Mouse (Mus musculus) right cerebral cortex, postnatal 10 days (tissue): ENCODE measurements at regions not wholly inside any gene's neighbourhood (a gene's known extent, or its start where the extent isn't known, plus 50 kb on each side); places are given as distances from the start of the nearest gene placed in this dataset.

Experiments used
- DNase-seq, 2 experiments: peaks; one replicate each; pipeline ENCODE4 v3.0.0; 2021; ENCODE audit warnings: low spot score in 2 of 2

GRCm38 (mm10) chr15:40223272-40223671 lies 89.1 kb downstream of the 9330182O14Rik start:
- no peak for DNase-seq

- no peak for DNase-seq
Measured at GRCm38 (mm10) chr15:40241764-40242163, 107.6 kb downstream of the 9330182O14Rik start.

GRCm38 (mm10) chr15:40248966-40249365 lies 114.8 kb downstream of the 9330182O14Rik start:
- no peak for DNase-seq

DNA sequence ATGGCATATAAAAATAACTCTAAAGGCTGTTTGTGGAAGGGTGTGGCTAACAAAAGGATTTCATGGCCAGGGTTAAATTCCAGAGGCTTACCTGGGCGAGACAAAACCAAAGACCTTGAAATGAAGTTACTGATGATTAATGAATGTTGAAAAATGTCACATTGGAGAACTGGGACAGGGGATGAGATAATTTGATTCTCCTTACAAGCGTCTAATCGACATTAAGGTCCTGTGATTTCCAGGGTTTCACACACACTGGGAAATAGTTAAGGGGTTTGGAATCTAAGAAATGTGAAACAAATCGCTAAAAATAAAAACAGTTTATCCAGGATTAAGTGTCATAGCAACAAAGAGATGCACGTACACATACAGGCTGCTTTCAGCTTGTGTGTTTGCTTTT lies 125.3 kb downstream of the 9330182O14Rik start:
- DNase-seq, result no peak

- DNase-seq, result no peak
Measured at GRCm38 (mm10) chr15:40279021-40279420, 144.9 kb downstream of the 9330182O14Rik start.

- DNase-seq, result peak; percentile 36 to 49
Measured at GRCm38 (mm10) chr15:40280551-40280950, 146.4 kb downstream of the 9330182O14Rik start.

DNA sequence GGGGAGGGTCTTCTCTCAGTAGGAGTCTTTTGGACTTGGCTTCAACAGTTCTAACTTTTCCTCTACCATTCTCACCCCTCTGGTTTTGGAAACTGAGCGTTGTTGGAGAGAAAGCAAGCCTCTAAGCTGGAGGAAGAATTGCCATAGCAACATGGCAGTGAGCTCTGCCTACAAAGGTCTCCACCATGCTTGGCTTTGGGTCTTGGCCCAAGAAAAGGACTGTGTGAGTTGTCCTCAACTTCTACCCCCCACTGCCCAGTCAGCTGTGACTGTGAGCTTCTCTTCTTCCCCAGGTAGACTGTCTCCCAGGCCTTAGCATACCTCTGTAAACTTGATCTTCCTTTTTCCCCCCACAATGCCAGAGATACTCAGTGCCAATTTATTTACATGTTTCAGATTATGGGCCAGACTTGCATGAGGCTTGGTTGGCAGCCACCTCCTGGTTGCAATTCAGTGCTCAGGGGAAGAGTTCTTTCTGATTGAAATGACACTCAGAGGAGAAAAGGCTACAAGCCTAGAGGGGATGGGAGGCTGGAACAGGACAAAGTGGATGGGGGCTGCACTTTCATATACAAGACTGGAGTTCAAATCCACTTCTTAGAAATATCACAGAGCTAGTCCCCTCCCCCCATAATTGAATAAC lies 147.0 kb downstream of the 9330182O14Rik start:
- peak in 1 of 2 experiments; percentile 35 for DNase-seq

DNA sequence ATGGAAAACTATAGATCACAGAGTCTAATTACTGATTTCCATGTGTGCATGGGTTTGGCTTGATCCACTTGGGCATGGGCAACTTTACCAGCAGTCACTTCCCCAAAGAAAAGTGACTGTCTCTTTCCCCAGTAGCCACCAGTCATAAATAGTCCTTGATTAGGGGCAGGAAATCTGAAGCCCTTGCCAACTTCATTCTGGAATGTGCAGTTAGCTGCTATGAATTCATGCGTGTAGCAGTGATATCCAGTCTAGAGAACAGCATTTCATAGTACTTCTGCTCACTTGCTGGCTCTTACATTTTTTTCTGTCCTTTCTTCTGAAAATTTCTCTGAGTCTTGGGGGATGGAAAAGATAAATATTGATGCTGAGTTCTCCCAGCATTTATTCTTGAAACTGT lies 157.4 kb downstream of the 9330182O14Rik start:
- no peak for DNase-seq

- DNase-seq, result no peak
Measured at GRCm38 (mm10) chr15:40312226-40312625, 178.1 kb downstream of the 9330182O14Rik start.

- DNase-seq, result peak in 1 of 2 experiments; percentile 36
Measured at GRCm38 (mm10) chr15:40339746-40340145, 205.6 kb downstream of the 9330182O14Rik start.

DNA sequence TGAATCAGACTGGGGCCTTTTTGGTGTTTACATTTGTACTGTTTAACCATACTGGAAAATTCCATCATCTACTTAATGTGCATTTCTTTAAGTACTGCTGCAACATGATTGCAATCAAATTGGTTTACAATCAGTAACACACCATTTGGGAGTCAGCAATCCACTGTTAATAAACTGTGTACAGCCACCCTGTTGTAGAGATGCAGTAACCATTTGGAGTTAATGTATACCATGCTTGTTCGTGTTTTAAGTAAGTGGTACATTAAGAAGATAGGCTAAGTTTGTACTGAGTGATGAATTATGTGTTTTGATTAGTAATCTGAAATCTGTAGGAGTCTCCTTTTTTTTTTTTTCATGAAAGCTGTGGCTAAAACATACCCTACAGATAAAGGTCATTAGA lies 206.1 kb downstream of the 9330182O14Rik start:
- no peak for DNase-seq

- no peak for DNase-seq
Measured at GRCm38 (mm10) chr15:40351473-40351872, 217.3 kb downstream of the 9330182O14Rik start.

GRCm38 (mm10) chr15:40354802-40355487 lies 220.8 kb downstream of the 9330182O14Rik start:
- no peak for DNase-seq

GRCm38 (mm10) chr15:40356096-40356495 lies 221.9 kb downstream of the 9330182O14Rik start:
- DNase-seq, result no peak

- DNase-seq, result no peak
Measured at GRCm38 (mm10) chr15:40358341-40358740, 224.2 kb downstream of the 9330182O14Rik start.

DNA sequence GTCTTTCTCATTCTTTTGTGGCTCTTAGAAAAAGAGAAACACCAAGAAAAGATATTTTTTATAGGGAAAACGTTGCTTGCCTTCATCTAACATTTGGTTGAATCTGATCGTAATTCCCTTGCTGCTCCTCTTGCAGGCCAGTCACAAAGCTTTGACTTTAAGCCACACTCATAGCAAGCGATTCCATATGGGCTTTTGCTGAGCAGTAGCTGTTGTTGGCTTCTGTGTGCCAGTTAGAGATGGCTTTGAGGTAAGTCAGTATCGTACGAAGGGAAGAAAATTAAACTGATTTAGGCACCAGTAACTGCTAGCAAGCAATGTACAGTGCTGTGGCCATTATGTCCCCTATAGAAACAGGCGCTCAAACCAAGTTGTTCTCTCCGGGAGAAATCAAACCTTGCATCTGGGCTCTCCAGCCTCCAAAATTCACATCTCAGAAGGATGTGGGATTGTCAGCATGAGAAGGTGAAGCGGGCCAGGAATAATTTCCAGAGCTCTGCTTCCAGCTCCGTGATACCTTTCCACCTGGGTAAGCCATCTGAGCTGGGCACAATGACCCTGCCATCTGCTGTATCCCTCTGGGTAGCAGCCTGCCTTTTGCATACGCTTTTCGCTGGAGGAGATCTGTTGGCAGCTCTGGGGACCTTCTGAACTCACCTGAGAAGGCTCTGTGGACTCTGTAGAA lies 227.8 kb downstream of the 9330182O14Rik start:
- DNase-seq, result no peak

DNA sequence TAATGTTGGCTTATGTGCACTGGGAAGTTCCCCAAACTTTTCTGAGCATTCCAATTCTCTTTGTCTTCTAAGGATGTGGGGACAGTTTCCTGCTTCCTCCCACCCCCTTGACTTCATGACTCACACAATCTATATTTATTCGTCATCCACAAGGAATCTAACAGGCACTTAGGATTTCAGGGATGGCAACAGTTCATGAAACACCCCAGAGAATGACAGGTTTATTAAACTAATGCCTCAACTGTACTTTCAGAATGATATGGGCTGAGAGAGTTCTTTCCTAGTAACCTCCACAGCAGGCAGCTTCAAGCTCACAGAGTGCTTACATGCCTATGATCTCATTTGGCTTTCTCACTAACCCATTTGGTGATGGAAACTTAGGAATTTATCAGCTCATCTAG lies 230.1 kb downstream of the 9330182O14Rik start:
- DNase-seq, result no peak

DNA sequence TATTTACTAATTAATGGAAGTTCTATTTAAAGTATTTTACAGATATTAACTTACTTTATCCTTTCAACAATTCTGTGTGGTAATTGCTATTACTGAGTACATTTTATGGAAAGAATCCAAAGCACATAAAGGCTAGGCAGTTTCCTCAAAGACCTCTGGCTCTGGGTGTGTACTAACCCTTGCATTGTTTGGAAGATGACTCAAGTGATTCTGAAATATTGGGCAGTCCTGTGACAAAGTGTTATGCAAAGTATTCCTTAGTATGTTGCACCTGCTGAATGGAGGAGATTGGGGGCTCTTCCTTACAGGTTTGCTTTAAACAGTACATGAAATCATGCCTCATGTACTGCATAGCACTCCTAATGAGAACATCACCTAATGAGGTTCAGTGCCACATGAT lies 231.4 kb downstream of the 9330182O14Rik start:
- DNase-seq, result no peak

GRCm38 (mm10) chr15:40367026-40367425 lies 232.9 kb downstream of the 9330182O14Rik start:
- DNase-seq, result no peak

DNA sequence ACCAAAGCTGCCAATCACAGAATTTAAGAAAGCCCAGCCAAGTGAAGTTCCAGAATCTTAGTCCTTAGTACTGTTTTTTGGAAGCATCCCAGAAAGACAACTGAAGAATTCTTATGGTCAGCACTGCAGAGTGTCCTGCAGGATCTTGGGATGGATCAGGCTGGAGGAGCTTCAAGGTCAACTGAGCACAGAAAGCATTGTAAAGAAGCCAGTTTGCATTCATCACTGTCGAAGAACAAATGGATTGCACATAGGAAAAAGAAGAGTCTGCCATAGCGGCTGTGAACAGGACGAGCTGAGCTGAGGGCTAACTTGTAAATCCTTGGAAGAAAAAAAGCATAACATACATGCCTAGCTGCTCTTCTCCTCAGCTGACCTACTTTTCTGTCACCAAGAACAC lies 234.6 kb downstream of the 9330182O14Rik start:
- DNase-seq, result no peak

DNA sequence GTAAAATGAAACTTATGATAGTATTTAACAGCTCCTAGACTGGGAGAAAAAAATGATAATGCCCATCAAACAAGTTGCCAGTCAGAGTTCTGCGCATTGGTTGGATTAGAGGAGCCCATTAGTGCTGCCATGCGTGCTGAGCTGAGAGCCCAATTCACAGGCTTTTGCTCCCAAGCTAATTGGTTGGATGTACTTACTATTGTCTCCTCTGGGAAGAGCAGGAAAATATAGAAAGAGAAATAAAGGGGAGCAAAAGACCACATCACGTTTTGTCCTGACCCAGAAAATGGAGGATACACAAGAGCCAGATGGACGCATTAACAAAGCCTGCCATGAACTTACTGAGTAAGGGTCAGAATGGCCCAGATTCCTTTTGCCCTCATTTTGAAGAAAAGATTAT lies 237.3 kb downstream of the 9330182O14Rik start:
- no peak for DNase-seq

- DNase-seq, result no peak
Measured at GRCm38 (mm10) chr15:40386526-40386925, 252.4 kb downstream of the 9330182O14Rik start.

GRCm38 (mm10) chr15:40387746-40388145 lies 253.6 kb downstream of the 9330182O14Rik start:
- DNase-seq, result no peak
